In the genomic region with DNA sequence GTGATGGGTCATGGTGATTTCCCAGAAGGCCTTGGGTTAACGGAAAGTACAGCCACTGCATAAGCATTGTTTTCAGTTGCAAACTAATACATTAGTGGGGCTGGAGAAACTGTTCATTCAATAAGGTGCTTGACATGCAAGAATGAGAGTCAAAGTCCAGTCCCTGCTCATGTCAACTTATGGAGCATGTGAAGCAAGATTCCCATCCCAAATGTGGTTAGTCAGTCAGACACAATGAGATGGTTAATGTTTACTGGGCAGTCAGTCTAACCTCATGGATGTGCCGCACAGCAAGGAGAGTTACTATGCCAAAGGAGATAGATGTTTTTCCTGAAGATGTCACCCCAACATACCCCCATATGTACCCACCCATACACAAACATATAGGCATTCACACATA, we compare ENCODE assay signal across 32 mouse cellular contexts.
"Had no signal": no experiment of that assay in that cellular context is flagged by ENCODE, and none has a peak within 500 bp of the region (broad histone marks: within the 10 kb centered on the region; RNA-seq: fewer than 3 reads in every experiment).

No protein-coding gene starts in this region.

- H3K27ac ChIP-seq: limb, embryonic 10.5 days; limb, embryonic 12.5 days; limb, embryonic 13.5 days; limb, embryonic 15.5 days; liver, embryonic 12.5 days; liver, embryonic 13.5 days; liver, embryonic 14.5 days; liver, embryonic 15.5 days; lung, embryonic 15.5 days; macrophage; midbrain, embryonic 10.5 days; midbrain, embryonic 12.5 days; midbrain, embryonic 13.5 days; midbrain, embryonic 15.5 days; neural tube, embryonic 12.5 days had no signal

- DNase-seq: left cerebral cortex, postnatal 4 days; liver; liver, embryonic 13.5 days; liver, postnatal 0 days; lung, adult 18-20 months; lung, adult 2 months; lung, embryonic 14.5 days; lung, postnatal 10 days; lung, postnatal 14 days; lung, postnatal 36 days; lung, postnatal 4 days; midbrain, embryonic 14.5 days had no signal

- H3K27me3 ChIP-seq: limb, embryonic 12.5 days; limb, embryonic 13.5 days; limb, embryonic 15.5 days; liver, embryonic 12.5 days; liver, embryonic 13.5 days; liver, embryonic 15.5 days; lung, embryonic 15.5 days; megakaryocyte, embryonic 14.5 days; midbrain, embryonic 12.5 days; midbrain, embryonic 13.5 days; midbrain, embryonic 15.5 days; neural tube, embryonic 12.5 days had no signal

- H3K36me3 ChIP-seq: limb, embryonic 10.5 days; limb, embryonic 12.5 days; limb, embryonic 13.5 days; limb, embryonic 15.5 days; liver, embryonic 12.5 days; liver, embryonic 13.5 days; liver, embryonic 15.5 days; lung, embryonic 15.5 days; midbrain, embryonic 10.5 days; midbrain, embryonic 12.5 days; midbrain, embryonic 13.5 days; midbrain, embryonic 15.5 days; neural tube, embryonic 12.5 days had no signal

- H3K4me1 ChIP-seq: limb, embryonic 10.5 days; limb, embryonic 12.5 days; limb, embryonic 13.5 days; limb, embryonic 15.5 days; liver, embryonic 12.5 days; liver, embryonic 13.5 days; liver, embryonic 15.5 days; lung, embryonic 15.5 days; megakaryocyte, embryonic 14.5 days; midbrain, embryonic 10.5 days; midbrain, embryonic 12.5 days; midbrain, embryonic 13.5 days; midbrain, embryonic 15.5 days; neural tube, embryonic 12.5 days had no signal

- H3K4me3 ChIP-seq: limb, embryonic 10.5 days; limb, embryonic 12.5 days; limb, embryonic 13.5 days; limb, embryonic 15.5 days; liver, embryonic 12.5 days; liver, embryonic 13.5 days; liver, embryonic 15.5 days; lung, embryonic 15.5 days; megakaryocyte, embryonic 14.5 days; midbrain, embryonic 10.5 days; midbrain, embryonic 12.5 days; midbrain, embryonic 13.5 days; midbrain, embryonic 15.5 days; myocyte; neural tube, embryonic 12.5 days had no signal

- ATAC-seq: liver, embryonic 12.5 days; liver, postnatal 0 days; lung, postnatal 0 days; midbrain, embryonic 13.5 days; midbrain, embryonic 15.5 days; midbrain, embryonic 16.5 days had no signal

- H3K4me2 ChIP-seq: limb, embryonic 12.5 days; limb, embryonic 13.5 days; limb, embryonic 15.5 days; liver, embryonic 11.5 days; liver, embryonic 12.5 days; liver, embryonic 13.5 days; liver, embryonic 15.5 days; lung, embryonic 14.5 days; lung, embryonic 15.5 days; midbrain, embryonic 11.5 days; midbrain, embryonic 12.5 days; midbrain, embryonic 13.5 days; midbrain, embryonic 15.5 days; neural tube, embryonic 12.5 days had no signal

- H3K9me3 ChIP-seq: limb, embryonic 10.5 days; limb, embryonic 12.5 days; limb, embryonic 13.5 days; limb, embryonic 15.5 days; liver, embryonic 12.5 days; liver, embryonic 13.5 days; liver, embryonic 15.5 days; lung, embryonic 15.5 days; midbrain, embryonic 10.5 days; midbrain, embryonic 12.5 days; midbrain, embryonic 13.5 days; midbrain, embryonic 15.5 days; neural tube, embryonic 12.5 days had no signal

- H3K9ac ChIP-seq: limb, embryonic 12.5 days; limb, embryonic 13.5 days; limb, embryonic 15.5 days; liver, embryonic 12.5 days; liver, embryonic 13.5 days; liver, embryonic 14.5 days; liver, embryonic 15.5 days; liver, postnatal 0 days; lung, embryonic 14.5 days; lung, embryonic 15.5 days; midbrain, embryonic 12.5 days; midbrain, embryonic 13.5 days; midbrain, embryonic 15.5 days; neural tube, embryonic 12.5 days had no signal
